Mouse (Mus musculus): ENCODE results near the gene Tmem120b. TPM values are rescaled to one million over a fixed set of nuclear protein-coding genes. Genes with fewer than 3 reads are reported as not detected.

Tmem120b gene
- polyA plus RNA-seq, 1 experiment from 2014 or later = 8.9 TPM

DNA sequence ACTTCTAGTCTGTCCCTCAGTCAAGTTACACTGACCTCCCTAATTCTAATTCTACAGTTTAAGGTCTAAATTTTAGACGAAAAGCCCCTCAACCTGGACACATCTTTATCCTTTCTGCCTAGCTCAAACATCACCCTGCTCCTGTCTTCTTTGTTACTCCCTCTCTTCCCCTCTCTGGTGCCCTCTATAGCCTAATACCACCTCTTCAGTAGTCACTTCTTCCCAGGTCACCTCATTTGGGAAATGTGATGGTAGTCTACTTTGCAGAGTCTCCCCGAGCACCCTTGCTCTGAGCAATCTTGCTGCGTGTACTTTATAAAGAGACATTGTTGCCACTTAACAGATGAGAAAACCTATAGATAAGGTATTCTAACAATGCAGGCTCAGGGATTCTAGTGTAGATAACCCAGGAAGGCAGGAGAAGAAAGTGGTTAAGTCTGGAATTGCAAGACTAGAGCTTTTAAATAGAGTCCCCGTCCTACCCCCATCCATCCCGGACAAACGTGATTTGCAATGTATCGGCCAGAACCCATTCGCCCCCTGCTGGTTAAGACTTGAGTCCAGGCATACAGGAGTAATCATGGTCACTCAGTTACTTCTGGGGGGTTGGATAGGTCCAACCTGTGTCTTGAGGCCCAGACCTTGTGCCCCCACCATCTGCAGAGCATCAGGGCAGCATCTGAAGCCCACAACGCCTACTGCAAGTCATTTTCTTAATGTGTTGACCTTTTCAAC, 22.5 kb upstream of the Tmem120b start:
- H3K36me3 ChIP-seq (ENCODE audit: control insufficient read depth, insufficient read depth, low read length) = no peaks in the 10 kb centered on the region
- ATAC-seq (replicated peaks; ENCODE audit: low FRiP score, low TSS enrichment, low read depth) (peak; percentile 52; the same call in 1 of the 2 replicates), DNase-seq (ENCODE audit: low spot score) (peak; percentile 74)
- no peak overlapping the region for H3K4me2 ChIP-seq (ENCODE audit: low read length)
- H3K27me3 ChIP-seq (replicated peaks; ENCODE audit: control insufficient read depth, insufficient read depth, low read length) = no peaks in the 10 kb centered on the region
- no peak overlapping the region for H3K4me3 ChIP-seq (ENCODE audit: low read depth, low read length)
- H3K9ac ChIP-seq (ENCODE audit: low read length) = no peak overlapping the region
- 28% methylated on average over 9 of the region's 9 CpGs for WGBS
- no peaks in the 10 kb centered on the region for H3K9me3 ChIP-seq (ENCODE audit: control insufficient read depth, low read length)
- H3K4me1 ChIP-seq (replicated peaks; ENCODE audit: control insufficient read depth, insufficient read depth, low read length) = peaks cover 8% of the 10 kb centered on the region
- H3K27ac ChIP-seq (ENCODE audit: low read depth) = no peak overlapping the region

- ATAC-seq (replicated peaks; ENCODE audit: low FRiP score, low TSS enrichment, low read depth) (no peak), DNase-seq (ENCODE audit: low spot score) (no peak)
- H3K4me1 ChIP-seq (replicated peaks; ENCODE audit: control insufficient read depth, insufficient read depth, low read length) = peaks cover 8% of the 10 kb centered on the region
- no peaks in the 10 kb centered on the region for H3K27me3 ChIP-seq (replicated peaks; ENCODE audit: control insufficient read depth, insufficient read depth, low read length)
- no peaks in the 10 kb centered on the region for H3K9me3 ChIP-seq (ENCODE audit: control insufficient read depth, low read length)
- no peak within 1 kb of the TSS for H3K4me2 ChIP-seq (ENCODE audit: low read length)
- no peak within 1 kb of the TSS for H3K9ac ChIP-seq (ENCODE audit: low read length)
- no peak within 1 kb of the TSS for H3K27ac ChIP-seq (ENCODE audit: low read depth)
- no peak within 1 kb of the TSS for H3K4me3 ChIP-seq (ENCODE audit: low read depth, low read length)
- WGBS = 76% methylated on average over 3 of the region's 3 CpGs
- H3K36me3 ChIP-seq (ENCODE audit: control insufficient read depth, insufficient read depth, low read length) = no peaks in the 10 kb centered on the region
Measured at GRCm38 (mm10) chr5:123046916-123047315, 21.3 kb upstream of the Tmem120b start, which contains the start of gene Morn3. Gene Morn3 (minus strand): TSS chr5:123047016.

DNA sequence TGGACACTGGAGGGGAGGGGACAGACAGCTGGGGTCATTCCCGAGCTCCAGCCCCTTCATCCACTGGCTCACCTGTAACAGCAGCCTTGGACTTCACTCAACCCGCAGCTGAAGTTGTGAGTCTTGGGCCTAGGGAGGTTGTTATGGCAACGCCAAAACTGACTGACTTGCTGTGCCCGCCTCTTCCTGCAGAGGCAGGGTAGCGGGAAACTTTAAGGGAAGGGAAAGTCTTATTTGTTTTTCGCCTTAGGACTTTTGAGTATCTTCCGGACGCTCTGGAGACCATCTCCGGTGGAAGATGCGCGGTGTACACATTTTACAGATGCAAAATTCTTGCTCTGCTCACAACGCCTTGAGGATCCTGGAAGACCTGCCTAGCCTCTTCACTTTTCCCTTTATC, 18.9 kb upstream of the Tmem120b start:
- no peak overlapping the region; the same call in 1 of the 2 replicates for H3K27ac ChIP-seq (ENCODE audit: low read depth)
- H3K9me3 ChIP-seq (ENCODE audit: control insufficient read depth, low read length) = no peaks in the 10 kb centered on the region
- ATAC-seq (replicated peaks; ENCODE audit: low FRiP score, low TSS enrichment, low read depth) (no peak), DNase-seq (ENCODE audit: low spot score) (no peak)
- WGBS = 3% methylated on average over 12 of the region's 12 CpGs
- peak overlapping the region; percentile 16 for H3K4me3 ChIP-seq (ENCODE audit: low read depth, low read length)
- no peaks in the 10 kb centered on the region for H3K36me3 ChIP-seq (ENCODE audit: control insufficient read depth, insufficient read depth, low read length)
- H3K4me1 ChIP-seq (replicated peaks; ENCODE audit: control insufficient read depth, insufficient read depth, low read length) = peaks cover 8% of the 10 kb centered on the region
- peak overlapping the region; percentile 51 for H3K4me2 ChIP-seq (ENCODE audit: low read length)
- H3K27me3 ChIP-seq (replicated peaks; ENCODE audit: control insufficient read depth, insufficient read depth, low read length) = no peaks in the 10 kb centered on the region
- peak overlapping the region; percentile 29; the same call in 1 of the 2 replicates for H3K9ac ChIP-seq (ENCODE audit: low read length)

- Histone ChIP-seq H3K9me3 (ENCODE audit: control insufficient read depth, low read length) (no peaks in the 10 kb centered on the region), H3K4me1 (replicated peaks; ENCODE audit: control insufficient read depth, insufficient read depth, low read length) (peaks cover 8% of the 10 kb centered on the region), H3K4me3 (ENCODE audit: low read depth, low read length) (no peak overlapping the region), H3K36me3 (ENCODE audit: control insufficient read depth, insufficient read depth, low read length) (no peaks in the 10 kb centered on the region), H3K27ac (ENCODE audit: low read depth) (no peak overlapping the region), H3K4me2 (ENCODE audit: low read length) (no peak overlapping the region), H3K27me3 (replicated peaks; ENCODE audit: control insufficient read depth, insufficient read depth, low read length) (no peaks in the 10 kb centered on the region), H3K9ac (ENCODE audit: low read length) (no peak overlapping the region)
- ATAC-seq (replicated peaks; ENCODE audit: low FRiP score, low TSS enrichment, low read depth) (no peak), DNase-seq (ENCODE audit: low spot score) (no peak)
- 91% methylated on average over 9 of the region's 9 CpGs for WGBS
Measured at GRCm38 (mm10) chr5:123050918-123051317, 17.3 kb upstream of the Tmem120b start.

GRCm38 (mm10) chr5:123051736-123052135, 16.5 kb upstream of the Tmem120b start:
- Histone ChIP-seq H3K4me1 (replicated peaks; ENCODE audit: control insufficient read depth, insufficient read depth, low read length) (peaks cover 8% of the 10 kb centered on the region), H3K4me3 (ENCODE audit: low read depth, low read length) (no peak overlapping the region), H3K9me3 (ENCODE audit: control insufficient read depth, low read length) (no peaks in the 10 kb centered on the region), H3K27me3 (replicated peaks; ENCODE audit: control insufficient read depth, insufficient read depth, low read length) (no peaks in the 10 kb centered on the region), H3K27ac (ENCODE audit: low read depth) (no peak overlapping the region), H3K4me2 (ENCODE audit: low read length) (no peak overlapping the region), H3K36me3 (ENCODE audit: control insufficient read depth, insufficient read depth, low read length) (no peaks in the 10 kb centered on the region), H3K9ac (ENCODE audit: low read length) (no peak overlapping the region)
- ATAC-seq (replicated peaks; ENCODE audit: low FRiP score, low TSS enrichment, low read depth) = no peak
- 86% methylated on average over 5 of the region's 5 CpGs for WGBS
- no peak for DNase-seq (ENCODE audit: low spot score)

- peak overlapping the region; percentile 8; the same call in 1 of the 2 replicates for H3K27ac ChIP-seq (ENCODE audit: low read depth)
- peak; percentile 98 for DNase-seq (ENCODE audit: low spot score)
- peak overlapping the region; percentile 37 for H3K9ac ChIP-seq (ENCODE audit: low read length)
- no peaks in the 10 kb centered on the region for H3K36me3 ChIP-seq (ENCODE audit: control insufficient read depth, insufficient read depth, low read length)
- 8% methylated on average over 48 of the region's 48 CpGs for WGBS
- H3K4me2 ChIP-seq (ENCODE audit: low read length) = peak overlapping the region; percentile 43
- peak overlapping the region; percentile 35 for H3K4me3 ChIP-seq (ENCODE audit: low read depth, low read length)
- H3K9me3 ChIP-seq (ENCODE audit: control insufficient read depth, low read length) = no peaks in the 10 kb centered on the region
- H3K27me3 ChIP-seq (replicated peaks; ENCODE audit: control insufficient read depth, insufficient read depth, low read length) = no peaks in the 10 kb centered on the region
- ATAC-seq (replicated peaks; ENCODE audit: low FRiP score, low TSS enrichment, low read depth) = peak; percentile 88
- no peaks in the 10 kb centered on the region; the same call in 1 of the 2 replicates for H3K4me1 ChIP-seq (replicated peaks; ENCODE audit: control insufficient read depth, insufficient read depth, low read length)
Measured at GRCm38 (mm10) chr5:123057366-123058250, 10.6 kb upstream of the Tmem120b start.

GRCm38 (mm10) chr5:123058251-123059102, 9.7 kb upstream of the Tmem120b start:
- Histone ChIP-seq H3K36me3 (ENCODE audit: control insufficient read depth, insufficient read depth, low read length) (no peaks in the 10 kb centered on the region), H3K9ac (ENCODE audit: low read length) (peak overlapping the region; percentile 37), H3K9me3 (ENCODE audit: control insufficient read depth, low read length) (no peaks in the 10 kb centered on the region), H3K4me3 (ENCODE audit: low read depth, low read length) (peak overlapping the region; percentile 35), H3K4me1 (replicated peaks; ENCODE audit: control insufficient read depth, insufficient read depth, low read length) (no peaks in the 10 kb centered on the region; the same call in 1 of the 2 replicates), H3K4me2 (ENCODE audit: low read length) (peak overlapping the region; percentile 43), H3K27ac (ENCODE audit: low read depth) (peak overlapping the region; percentile 8; the same call in 1 of the 2 replicates), H3K27me3 (replicated peaks; ENCODE audit: control insufficient read depth, insufficient read depth, low read length) (no peaks in the 10 kb centered on the region)
- DNase-seq (ENCODE audit: low spot score) (no peak), ATAC-seq (replicated peaks; ENCODE audit: low FRiP score, low TSS enrichment, low read depth) (no peak)
- 33% methylated on average over 16 of the region's 16 CpGs for WGBS

Data from intestine, embryonic 14.5 days (tissue).